Mouse (Mus musculus): ENCODE data around the gene Klf4.

DNA sequence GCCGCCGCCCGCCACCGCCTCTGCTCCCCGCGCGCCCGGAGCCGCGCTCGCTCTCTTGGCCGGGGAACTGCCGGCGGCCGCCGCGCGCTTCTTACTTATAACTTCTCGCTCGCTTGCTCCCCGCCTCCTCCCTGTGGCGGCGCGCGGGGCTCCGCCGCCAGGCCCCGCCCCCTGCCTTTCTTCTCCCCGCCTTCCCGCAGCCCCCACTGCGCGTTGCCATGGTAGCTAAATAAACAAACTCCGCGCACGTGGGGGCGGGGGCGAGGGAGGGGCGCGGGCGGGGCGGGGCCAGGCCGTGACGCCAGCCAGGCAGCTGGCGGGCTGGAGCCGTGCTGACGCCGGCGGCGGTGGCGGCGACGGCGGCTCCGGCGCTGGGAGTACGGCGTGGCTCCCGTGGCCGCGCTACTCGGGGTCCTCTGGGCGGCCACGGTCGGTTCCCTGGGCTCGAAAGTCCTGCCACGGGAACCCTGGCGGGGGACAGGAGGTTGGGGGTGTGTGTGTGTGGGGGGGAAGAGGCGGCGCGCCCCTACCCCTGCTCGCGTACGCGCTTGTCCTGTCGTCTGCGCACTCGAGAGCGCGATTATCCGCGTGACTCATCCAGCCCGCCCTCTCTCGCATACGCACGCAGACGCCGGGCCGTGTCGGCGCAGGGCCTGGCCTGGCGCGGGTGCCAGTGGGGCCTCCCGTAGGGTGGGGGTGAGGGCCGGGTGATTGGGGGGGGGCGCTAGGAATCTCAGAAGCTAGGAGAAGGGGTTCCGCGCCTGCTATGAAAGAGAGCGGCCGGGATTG, at the start of gene Klf4:
- TF ChIP-seq CTCF (IDR thresholded peaks at IDR 0.05; ENCODE audit: low read depth) (no peak), EP300 (IDR thresholded peaks at IDR 0.05; ENCODE audit: low read depth) (no peak)

Data from liver, embryonic 14.5 days (tissue).